In genomic region chr10:95440566-95440965, GRCm38 (mm10) we compare ENCODE assay signal across 14 mouse cellular contexts. TPM values are rescaled to one million over a fixed set of nuclear protein-coding genes. Genes with fewer than 3 reads are reported as not detected.
DNase-seq lines count a peak whose midpoint lies in the region; ATAC-seq and TF ChIP-seq lines count a peak whose summit lies in the region.
"Had no signal": no experiment of that assay in that cellular context is flagged by ENCODE, and none has a peak within 500 bp of the region (broad histone marks: within the 10 kb centered on the region; RNA-seq: fewer than 3 reads in every experiment).

No protein-coding gene starts in this region.

- H3K9me3 ChIP-seq in ES-E14 (ENCODE audit: control insufficient read depth, insufficient read depth, low read depth, low read length), result no peaks in the 10 kb centered on the region
- H3K9me3 ChIP-seq in midbrain, embryonic 13.5 days, result no peaks in the 10 kb centered on the region
- H3K9me3 ChIP-seq: heart, embryonic 10.5 days; hindbrain, embryonic 10.5 days; liver, embryonic 13.5 days; midbrain, embryonic 10.5 days; neural tube, embryonic 13.5 days had no signal

- H3K36me3 ChIP-seq in ES-E14 (ENCODE audit: control insufficient read depth, insufficient read depth, low read length, poor library complexity, severe bottlenecking), result peaks cover 3% of the 10 kb centered on the region; the same call in 1 of the 2 replicates
- no peaks in the 10 kb centered on the region for H3K36me3 ChIP-seq in midbrain, embryonic 13.5 days
- H3K36me3 ChIP-seq: heart, embryonic 10.5 days; hindbrain, embryonic 10.5 days; liver, embryonic 13.5 days; midbrain, embryonic 10.5 days; neural tube, embryonic 13.5 days had no signal

- no peak overlapping the region for H3K9ac ChIP-seq in ES-E14 (ENCODE audit: insufficient read depth, low read depth, low read length, poor library complexity, severe bottlenecking)
- no peak overlapping the region for H3K9ac ChIP-seq in midbrain, embryonic 13.5 days (replicated peaks)
- H3K9ac ChIP-seq: liver, embryonic 13.5 days; neural tube, embryonic 13.5 days had no signal

- ATAC-seq in midbrain, embryonic 13.5 days, result no peak

- no peak overlapping the region for H3K4me2 ChIP-seq in midbrain, embryonic 13.5 days (replicated peaks)
- H3K4me2 ChIP-seq: liver, embryonic 13.5 days; neural tube, embryonic 13.5 days had no signal

- peak; percentile 23 for DNase-seq in kidney, adult 11 months
- DNase-seq in kidney, adult 18-20 months, result no peak
- peak; percentile 22 for DNase-seq in lung, postnatal 36 days
- no peak for DNase-seq in lung, postnatal 25 days (ENCODE audit: low spot score)
- DNase-seq in ES-E14 (ENCODE audit: low read depth, low spot score), result no peak
- DNase-seq in retina, postnatal 1 day, result peak; percentile 12
- DNase-seq in frontal cortex, postnatal 14 days (ENCODE audit: low spot score in 2 of 2), result no peak
- DNase-seq: gastrocnemius, adult 2 months; liver, embryonic 13.5 days had no signal

- H3K4me1 ChIP-seq in ES-E14 (ENCODE audit: control insufficient read depth in 2 of 2, insufficient read depth in 2 of 2, low read length in 2 of 2, poor library complexity in 1 of 2), result peaks cover 0 to 6% of the 10 kb centered on the region in 2 experiments; a peak in 1 of 4 replicates
- H3K4me1 ChIP-seq in midbrain, embryonic 13.5 days (replicated peaks), result no peaks in the 10 kb centered on the region
- H3K4me1 ChIP-seq: hindbrain, embryonic 10.5 days; liver, embryonic 13.5 days; midbrain, embryonic 10.5 days; neural tube, embryonic 13.5 days had no signal

- 52% methylated on average over 2 of the region's 2 CpGs for WGBS in midbrain, embryonic 13.5 days

- H3K4me3 ChIP-seq in ES-E14 (ENCODE audit: insufficient read depth in 1 of 2, low read depth in 1 of 2, low read length in 2 of 2, poor library complexity in 1 of 2, severe bottlenecking in 1 of 2), result no peak overlapping the region
- no peak overlapping the region for H3K4me3 ChIP-seq in midbrain, embryonic 13.5 days (replicated peaks)
- H3K4me3 ChIP-seq: gastrocnemius, adult 2 months; heart, embryonic 10.5 days; hindbrain, embryonic 10.5 days; liver, embryonic 13.5 days; midbrain, embryonic 10.5 days; neural tube, embryonic 13.5 days had no signal

- H3K27ac ChIP-seq in ES-E14 (ENCODE audit: insufficient read depth, low read depth, low read length, poor library complexity, severe bottlenecking), result no peak overlapping the region
- no peak overlapping the region for H3K27ac ChIP-seq in midbrain, embryonic 13.5 days
- H3K27ac ChIP-seq: gastrocnemius, adult 2 months; heart, embryonic 10.5 days; hindbrain, embryonic 10.5 days; liver, embryonic 13.5 days; midbrain, embryonic 10.5 days; neural tube, embryonic 13.5 days had no signal

- in situ Hi-C loops in ES-E14 (cut with MboI; ENCODE audit: low sequenced_read_pairs in 2 of 2, unreplicated experiment in 2 of 2), result no loop called here

- no peaks in the 10 kb centered on the region for H3K27me3 ChIP-seq in midbrain, embryonic 13.5 days
- H3K27me3 ChIP-seq: liver, embryonic 13.5 days; neural tube, embryonic 13.5 days had no signal

TF ChIP-seq in ES-E14, 5 proteins besides CTCF, POLR2A, EP300 and RAD21:
- TF ChIP-seq ZC3H11A (IDR thresholded peaks at IDR 0.05; ENCODE audit: borderline replicate concordance, low read depth, low read length), result no peak
- no peak for TF ChIP-seq HCFC1 (IDR thresholded peaks at IDR 0.05; ENCODE audit: borderline replicate concordance, insufficient read depth, low read length)
- TF ChIP-seq ZNF384 (IDR thresholded peaks at IDR 0.05; ENCODE audit: low read depth, low read length), result peak; percentile 81
- no peak for TF ChIP-seq MAFK (IDR thresholded peaks at IDR 0.05; ENCODE audit: insufficient read depth, low read depth, low read length)
- TF ChIP-seq CHD2 (IDR thresholded peaks at IDR 0.05; ENCODE audit: low read depth, low read length), result no peak
TF ChIP-seq in ES-E14: peak in this region for 1.

RNA-seq across cellular contexts. Expression of gene Socs2, which starts 23.6 kb away (rescaled TPM):
- 46.3 and 102 TPM in 2 replicates for total RNA-seq in ES-E14 (2012; rRNA removed)
- polyA plus RNA-seq in midbrain, embryonic 13.5 days (2015; fragmentation: Nextera tagmentation; extraction: Ambion mirVana), result 88.9 and 96.5 TPM in 2 replicates

Comparison
In these comparisons a context has a peak if more than half of its experiments do, and no peak if none do; other contexts are left out.
1. DNase-seq: peak in kidney, adult 11 months (single experiment), lung, postnatal 36 days (single experiment) and retina, postnatal 1 day (single experiment); none in kidney, adult 18-20 months (single experiment), lung, postnatal 25 days (single experiment), ES-E14 (single experiment) and frontal cortex, postnatal 14 days (0 of 2).